Mouse (Mus musculus) skeletal muscle tissue, adult 2 months (tissue): Measurements from ENCODE around the gene Sec14l3.
"Not testable (repeated sequence)": the region's sequence is repeated elsewhere in the genome, so short reads cannot be mapped to it uniquely, and the experiment has no call there.

Source experiments
- DNase-seq: peaks from one replicate; pipeline ENCODE4 v3.0.0-alpha.2; 2012; ENCODE audit warnings: low read depth, low spot score

The Sec14l3 gene

DNA sequence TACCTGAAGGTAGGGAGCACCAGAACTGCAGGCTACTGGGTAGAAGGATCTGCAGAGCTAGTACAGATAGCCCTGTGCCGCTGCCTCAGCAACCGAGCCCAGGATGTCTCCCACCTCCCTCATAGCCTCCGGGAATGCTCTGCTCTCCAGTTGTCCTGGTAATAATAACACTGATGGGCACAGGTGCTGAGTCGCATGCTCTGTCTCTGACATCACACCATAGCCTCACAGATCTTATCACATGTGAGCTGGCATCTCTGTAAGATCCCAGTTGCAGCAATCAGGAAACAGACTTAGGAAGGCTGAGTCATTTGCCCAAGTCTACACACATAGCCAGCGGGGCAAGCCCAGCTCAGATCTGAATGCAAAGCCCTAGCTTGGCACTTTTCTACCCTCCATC lies 37.2 kb downstream of the Sec14l3 start:
- DNase-seq, result no peak

DNA sequence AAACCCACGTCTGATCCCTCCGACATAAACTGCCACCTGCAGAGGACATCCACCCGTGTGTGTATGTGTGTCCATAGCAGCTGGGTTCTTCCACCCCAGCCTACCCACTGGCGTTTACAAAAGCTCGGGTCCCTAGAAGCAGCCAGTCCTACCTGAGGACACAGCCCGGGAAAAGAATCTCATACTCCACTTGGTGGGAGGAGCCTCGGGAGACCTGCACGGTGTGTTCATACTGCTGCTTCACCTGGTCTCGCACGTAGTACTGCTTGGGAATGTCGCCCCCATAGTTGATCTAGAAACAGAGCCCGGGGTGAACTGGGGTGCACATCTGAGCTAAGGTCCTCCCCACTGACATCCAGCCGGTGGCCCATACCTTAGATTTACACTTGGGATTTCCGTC lies 38.9 kb downstream of the Sec14l3 start:
- no peak for DNase-seq

DNA sequence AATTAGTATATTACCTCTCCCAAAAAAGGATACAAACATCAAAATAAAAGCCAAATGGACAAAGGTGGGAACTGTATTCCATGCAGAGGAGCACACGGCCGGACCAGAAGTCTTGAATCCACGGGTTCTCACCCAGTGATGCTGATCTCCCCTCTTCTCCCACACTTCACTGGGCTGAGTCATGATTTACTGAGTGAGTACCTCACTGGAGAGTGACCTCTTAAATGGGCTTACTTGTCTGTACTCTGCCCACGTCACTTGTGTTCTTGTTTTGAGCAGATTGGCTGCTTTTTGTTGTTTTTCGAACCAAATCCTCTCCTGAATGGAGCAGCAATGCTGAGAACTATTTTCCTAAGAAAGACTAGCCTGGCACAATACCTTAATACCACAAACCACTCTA lies 40.3 kb downstream of the Sec14l3 start:
- no peak for DNase-seq

DNA sequence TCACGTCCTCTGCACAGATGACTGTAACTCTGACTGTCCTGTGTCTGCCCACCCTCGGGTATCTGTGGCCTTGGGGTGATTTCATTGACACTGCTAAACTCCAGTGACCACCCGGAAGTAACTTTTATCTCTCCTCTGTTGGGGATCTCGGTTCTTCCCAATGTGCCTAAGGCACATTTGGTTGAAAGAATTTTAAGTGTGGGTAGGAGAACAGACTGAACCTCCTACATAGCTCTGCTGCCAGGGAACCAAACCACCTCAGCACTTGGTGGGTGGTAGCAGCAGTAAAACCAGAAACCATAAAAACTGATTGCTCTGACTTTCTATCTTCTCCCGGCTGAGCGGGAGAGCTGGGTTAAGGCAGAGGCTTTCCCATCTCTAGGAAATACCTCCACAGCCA lies 40.8 kb downstream of the Sec14l3 start:
- DNase-seq, result no peak

DNA sequence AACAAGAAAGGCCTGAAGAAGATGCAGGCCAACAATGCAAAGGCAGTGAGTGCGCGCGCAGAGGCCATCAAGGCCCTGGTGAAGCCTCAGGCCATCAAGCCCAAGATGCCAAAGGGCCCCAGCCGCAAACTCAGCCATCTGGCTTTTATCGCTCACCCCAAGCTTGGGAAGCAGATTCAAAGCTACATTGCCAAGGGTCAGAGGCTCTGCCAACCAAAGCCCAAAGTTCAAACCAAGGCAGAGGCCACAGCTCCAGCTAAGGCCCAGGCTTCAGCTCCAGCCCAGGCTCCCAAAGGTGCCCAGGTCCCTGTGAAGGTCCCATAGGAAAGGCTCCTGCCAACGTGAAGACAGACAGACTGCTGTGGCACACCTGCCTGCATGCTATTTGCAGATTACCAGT lies 43.3 kb downstream of the Sec14l3 start:
- DNase-seq, result not testable (repeated sequence)

GRCm38 (mm10) chr11:4108691-4109090 lies 44.0 kb downstream of the Sec14l3 start:
- DNase-seq, result no peak

DNA sequence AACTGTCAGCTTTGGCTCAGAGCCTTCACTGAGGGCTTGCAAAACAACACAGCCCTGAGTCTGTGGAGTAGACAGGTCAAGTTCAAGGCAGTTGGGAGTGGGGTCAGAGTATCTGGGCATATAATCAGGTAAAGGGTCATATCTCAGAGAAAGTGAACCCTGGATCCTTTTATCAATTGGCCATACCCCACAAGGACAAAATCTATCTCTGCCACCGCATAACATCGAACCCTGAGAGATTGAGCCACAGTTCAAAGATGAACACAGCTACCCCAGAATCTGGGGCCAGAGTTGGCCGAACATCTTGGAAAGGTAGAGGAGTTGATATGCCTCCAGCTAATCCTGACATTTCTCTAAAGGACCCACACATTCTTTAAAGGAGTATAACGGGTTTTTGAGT lies 47.4 kb downstream of the Sec14l3 start:
- no peak for DNase-seq

- DNase-seq, result no peak
Observed at GRCm38 (mm10) chr11:4112861-4113260, 48.2 kb downstream of the Sec14l3 start.

DNA sequence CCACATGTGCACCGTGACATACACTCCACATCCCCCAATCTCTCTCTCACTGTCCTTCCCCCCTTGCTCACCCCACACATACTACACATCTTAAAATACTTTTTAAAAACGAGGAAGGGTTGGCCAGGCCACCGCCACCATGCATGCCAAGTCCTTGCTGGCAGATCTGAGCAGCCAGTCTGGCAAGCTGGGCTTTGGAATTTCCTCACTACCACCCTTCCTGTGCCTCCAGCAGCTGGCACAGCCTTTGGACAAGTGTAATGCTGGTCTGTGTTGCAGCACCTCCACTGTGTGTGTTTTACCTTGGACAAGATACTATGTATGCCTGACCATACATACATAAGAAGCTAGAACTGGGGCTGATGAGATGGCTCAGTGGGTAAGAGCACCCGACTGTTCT lies 48.9 kb downstream of the Sec14l3 start:
- no peak for DNase-seq

GRCm38 (mm10) chr11:4113970-4114369 lies 49.3 kb downstream of the Sec14l3 start:
- no peak for DNase-seq

- not testable (repeated sequence) for DNase-seq
Observed at GRCm38 (mm10) chr11:4114541-4114940, 49.9 kb downstream of the Sec14l3 start.

- no peak for DNase-seq
Observed at GRCm38 (mm10) chr11:4115407-4115806, 50.8 kb downstream of the Sec14l3 start.

- DNase-seq, result no peak
Observed at GRCm38 (mm10) chr11:4116458-4117141, 52.0 kb downstream of the Sec14l3 start.

DNA sequence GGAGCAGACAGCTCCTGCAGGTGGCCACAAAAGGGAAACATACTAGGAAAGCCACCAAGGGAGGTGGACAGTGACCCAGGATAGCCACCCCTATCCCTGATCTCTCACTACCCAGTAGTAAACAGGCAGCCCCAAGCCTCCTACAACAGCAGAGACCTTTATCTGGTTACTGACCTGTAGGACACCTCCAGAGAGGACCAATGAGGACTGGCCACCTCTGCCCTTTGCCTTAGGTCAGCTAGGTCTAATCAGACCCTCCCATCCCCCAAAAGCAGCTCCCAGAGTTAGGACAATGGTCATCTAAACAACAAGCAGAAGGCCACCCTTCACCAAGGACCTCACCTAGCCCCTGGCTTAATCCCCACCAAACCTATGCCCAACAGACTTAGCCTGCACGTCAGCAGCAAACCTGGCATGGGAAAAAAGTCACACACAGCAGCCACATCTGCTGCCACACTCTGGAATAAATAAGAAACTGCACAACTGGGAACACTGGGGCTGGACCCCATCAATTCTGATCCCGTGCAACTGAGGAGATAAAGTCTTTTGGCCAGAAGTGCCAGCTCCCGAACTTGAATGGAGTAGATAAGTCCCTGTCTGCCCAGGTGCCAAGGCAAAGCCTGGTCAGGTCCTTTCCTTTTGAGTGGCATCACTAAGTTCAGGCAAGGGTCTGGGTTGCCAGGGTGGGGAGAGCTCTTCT lies 52.9 kb downstream of the Sec14l3 start:
- DNase-seq, result no peak

DNA sequence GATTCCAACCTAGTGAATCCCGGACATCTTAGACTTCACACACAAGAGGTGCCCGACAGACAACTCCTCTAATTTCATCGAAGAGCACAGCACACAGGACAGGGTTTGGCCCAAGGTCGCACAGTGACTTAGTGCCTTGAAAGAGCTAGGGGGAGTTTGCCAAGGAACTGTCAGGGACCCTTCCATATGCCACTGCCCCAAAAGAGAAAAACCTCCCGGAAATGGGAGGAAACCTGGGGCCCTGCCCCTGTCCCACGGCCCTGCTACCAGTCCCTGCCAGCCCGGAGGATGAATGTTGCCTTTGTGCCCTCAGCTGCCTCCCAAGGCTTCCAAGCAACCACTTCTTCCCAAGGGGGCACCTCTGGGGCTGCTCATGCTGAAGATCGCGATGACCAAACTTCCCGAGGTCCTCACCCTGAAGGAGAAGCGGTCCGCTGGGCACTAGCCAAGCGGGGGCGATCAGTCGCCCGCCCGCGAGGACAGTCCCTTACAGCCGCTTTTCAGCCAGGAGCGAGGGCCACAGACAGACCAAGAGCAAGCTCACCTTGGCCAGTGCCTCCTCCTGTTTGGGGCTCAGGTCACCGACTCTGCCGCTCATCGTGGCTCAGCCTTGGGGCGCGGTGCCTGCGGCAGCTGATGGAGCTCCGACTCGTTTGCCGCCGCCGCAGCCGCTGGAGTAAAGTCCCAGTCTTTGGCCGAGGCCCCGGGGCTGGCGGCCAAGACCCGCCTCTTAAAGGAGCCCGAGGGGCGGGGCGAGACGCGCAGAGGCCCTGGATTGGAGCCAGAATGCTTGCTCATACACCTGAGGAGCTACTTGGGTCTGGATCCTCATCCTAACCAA lies 53.7 kb downstream of the Sec14l3 start:
- peak; percentile 21 for DNase-seq

DNA sequence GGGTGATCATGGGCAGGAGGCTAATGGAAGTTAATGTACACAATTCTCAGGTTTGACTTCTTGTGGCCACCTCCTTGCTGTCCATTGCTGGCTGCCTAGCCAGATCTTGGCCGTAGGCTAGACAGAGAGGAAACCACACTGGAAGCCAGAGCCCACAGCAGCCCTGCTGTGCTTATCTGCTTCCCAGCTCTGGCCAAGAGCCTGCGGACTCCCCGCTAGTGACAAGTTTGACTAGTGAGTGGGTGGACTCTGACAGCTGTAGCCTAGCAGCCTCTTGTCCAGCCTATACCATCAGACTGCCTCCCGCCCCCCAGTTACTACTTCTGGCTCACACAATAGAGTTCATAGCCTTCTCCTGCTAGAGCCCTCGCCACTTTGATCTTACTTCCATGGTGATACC lies 55.0 kb downstream of the Sec14l3 start:
- DNase-seq, result no peak

DNA sequence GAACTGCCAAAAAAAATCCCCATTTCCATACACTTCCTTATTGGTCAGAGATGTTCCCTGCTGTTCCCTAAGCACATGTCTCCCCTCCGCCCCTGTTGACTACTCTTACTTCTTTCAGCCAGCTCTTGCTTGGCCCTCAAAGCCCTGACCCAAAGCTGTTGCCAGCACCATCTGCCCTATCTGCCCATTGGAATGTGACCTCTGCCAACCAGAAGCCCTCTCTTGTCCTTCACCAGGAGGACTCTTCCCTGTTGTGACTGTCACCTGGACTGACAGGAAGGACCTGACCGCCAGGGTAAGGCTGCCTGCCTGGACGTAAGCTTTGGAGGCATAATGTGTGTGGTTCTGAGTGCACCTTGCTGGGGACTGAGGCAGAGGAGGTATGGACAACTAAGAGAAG lies 57.0 kb downstream of the Sec14l3 start:
- DNase-seq, result no peak

GRCm38 (mm10) chr11:4122226-4122625 lies 57.6 kb downstream of the Sec14l3 start:
- no peak for DNase-seq

- DNase-seq, result no peak
Observed at GRCm38 (mm10) chr11:4122742-4123579, 58.3 kb downstream of the Sec14l3 start, which contains the start of gene Sec14l2. Sec14l2 (minus strand) TSS chr11:4123415.

DNA sequence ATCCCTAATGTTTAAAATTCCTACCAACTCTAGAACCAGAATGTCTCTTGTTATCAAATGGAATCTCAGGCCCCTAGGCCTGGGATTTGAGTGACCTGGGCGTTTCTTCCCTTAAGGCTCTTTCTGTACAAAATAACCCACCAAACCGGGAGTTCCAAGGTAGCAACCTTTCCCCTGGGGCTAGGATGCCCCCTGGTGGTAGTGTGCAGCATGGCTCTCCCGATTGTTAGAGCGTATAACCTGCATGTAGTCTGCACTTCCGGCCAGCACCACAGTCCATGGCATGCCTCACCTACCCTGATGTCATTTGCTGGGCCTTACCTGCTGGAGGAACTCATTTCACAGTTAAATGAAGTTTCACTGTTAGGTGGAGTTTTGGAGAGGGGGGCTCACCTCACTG lies 59.3 kb downstream of the Sec14l3 start:
- no peak for DNase-seq

DNA sequence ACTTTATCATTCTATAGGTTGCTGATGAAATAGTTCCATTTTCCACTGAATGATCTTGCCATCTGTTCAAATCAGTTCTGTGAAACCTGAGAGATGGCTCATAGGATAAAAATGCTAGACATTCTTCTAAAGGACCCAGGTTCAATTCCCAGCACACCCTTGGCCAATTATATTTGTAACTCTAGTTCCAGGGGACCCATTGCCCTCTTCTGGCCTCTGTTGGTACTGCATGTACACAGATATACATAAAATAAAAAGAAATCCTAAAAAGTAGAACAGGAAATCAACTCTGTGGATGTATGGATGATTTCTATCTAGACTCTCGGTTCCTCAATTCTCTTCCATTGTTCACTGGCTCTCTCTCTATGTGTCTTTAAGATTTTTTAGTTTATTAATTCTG lies 62.4 kb downstream of the Sec14l3 start:
- DNase-seq, result no peak
